Mouse (Mus musculus) MEL (cell line): Measurements from ENCODE around the gene Gm20388. TPM values are rescaled to one million over a fixed set of nuclear protein-coding genes. Genes with fewer than 3 reads are reported as not detected.

ENCODE experiments used
- DNase-seq: peaks from one replicate; pipeline ENCODE4 v3.0.0; 2011; ENCODE audit warnings: low read depth, low spot score
- H3K27ac ChIP-seq: 2 replicates; pipeline ENCODE4 v1.5.1; 2012; ENCODE audit warnings: low read depth, mild to moderate bottlenecking, control low read depth, low read length, moderate library complexity; ENCODE audit not compliant: control insufficient read depth
- H3K27me3 ChIP-seq, 2 experiments: fragments of 150-350 bp in 1 of 2; sonication (generic) in 1 of 2; 2 replicates each; pipeline ENCODE4 v1.6.1; 2012; ENCODE audit warnings: low read length in 2 of 2, mild to moderate bottlenecking in 2 of 2, improper control_type of control experiment in 1 of 2, moderate library complexity in 1 of 2; ENCODE audit not compliant: insufficient read depth in 2 of 2, control insufficient read depth in 1 of 2
- H3K36me3 ChIP-seq, 2 experiments: 2 replicates each; pipeline ENCODE4 v1.6.1; 2012 to 2014; ENCODE audit warnings: low read length in 2 of 2, improper control_type of control experiment in 1 of 2, inconsistent platforms in 1 of 2, mild to moderate bottlenecking in 1 of 2; ENCODE audit not compliant: insufficient read depth in 2 of 2, control insufficient read depth in 1 of 2
- H3K4me1 ChIP-seq, 2 experiments: fragments of 150-350 bp in 1 of 2; sonication (generic) in 1 of 2; 2 replicates each; pipeline ENCODE4 v1.6.1; 2012; ENCODE audit warnings: low read length in 2 of 2, improper control_type of control experiment in 1 of 2, mild to moderate bottlenecking in 1 of 2; ENCODE audit not compliant: insufficient read depth in 2 of 2, control insufficient read depth in 1 of 2
- H3K4me3 ChIP-seq, 2 experiments: fragments of 150-350 bp in 1 of 2; sonication (generic) in 1 of 2; 2 replicates each; pipeline ENCODE4 v1.5.1; 2012; ENCODE audit warnings: low read depth in 2 of 2, low read length in 2 of 2, mild to moderate bottlenecking in 2 of 2, moderate library complexity in 2 of 2, control low read depth in 1 of 2, improper control_type of control experiment in 1 of 2; ENCODE audit not compliant: control insufficient read depth in 1 of 2, insufficient read depth in 1 of 2
- H3K79me2 ChIP-seq: 2 replicates; pipeline ENCODE4 v1.6.1; 2012; ENCODE audit warnings: mild to moderate bottlenecking, low read length, moderate library complexity; ENCODE audit not compliant: control insufficient read depth, poor library complexity, insufficient read depth
- H3K9ac ChIP-seq: 2 replicates; pipeline ENCODE4 v1.6.1; 2012; ENCODE audit warnings: low read depth, mild to moderate bottlenecking, control low read depth, low read length, moderate library complexity; ENCODE audit not compliant: control insufficient read depth, poor library complexity, severe bottlenecking
- H3K9me3 ChIP-seq: fragments of 150-350 bp; sonication (generic); replicated peaks from 2 replicates; pipeline ENCODE4 v1.6.1; 2012; ENCODE audit warnings: mild to moderate bottlenecking, low read length, improper control_type of control experiment, moderate library complexity; ENCODE audit not compliant: insufficient read depth
- BHLHE40 ChIP-seq: IDR thresholded peaks from 2 replicates; pipeline ENCODE4 v1.6.1; 2012; ENCODE audit warnings: low read depth, mild to moderate bottlenecking, inconsistent platforms, low read length, improper control_type of control experiment, borderline replicate concordance
- CHD1 ChIP-seq: IDR thresholded peaks from 2 replicates; pipeline ENCODE4 v1.6.1; 2012; ENCODE audit warnings: low read depth, mild to moderate bottlenecking, inconsistent platforms, low read length, improper control_type of control experiment
- CTCF ChIP-seq, 3 experiments: IDR thresholded peaks in 2 of 3; conservative IDR thresholded peaks in 1 of 3; 2 replicates each; pipeline ENCODE4 v1.5.1; 2011 to 2012; ENCODE audit warnings: low read length in 3 of 3, low read depth in 2 of 3, mild to moderate bottlenecking in 2 of 3, improper control_type of control experiment in 1 of 3, inconsistent platforms in 1 of 3, mixed read lengths in 1 of 3, moderate library complexity in 1 of 3; ENCODE audit not compliant: control insufficient read depth in 1 of 3, insufficient read depth in 1 of 3, poor library complexity in 1 of 3, severe bottlenecking in 1 of 3
- GATA1 ChIP-seq: IDR thresholded peaks from 2 replicates; pipeline ENCODE4 v1.6.1; 2011; ENCODE audit warnings: low read depth, low read length, improper control_type of control experiment
- HCFC1 ChIP-seq: IDR thresholded peaks from 2 replicates; pipeline ENCODE4 v1.6.1; 2012; ENCODE audit warnings: low read depth, mild to moderate bottlenecking, inconsistent platforms, low read length, improper control_type of control experiment, moderate library complexity
- JUND ChIP-seq: IDR thresholded peaks from 2 replicates; pipeline ENCODE4 v1.6.1; 2011; ENCODE audit warnings: low read depth, mild to moderate bottlenecking, improper control_type of control experiment, low read length
- KAT2A ChIP-seq: conservative IDR thresholded peaks from 2 replicates; pipeline ENCODE4 v1.6.1; 2012; ENCODE audit warnings: low read depth, low read length, improper control_type of control experiment, inconsistent platforms
- MAFK ChIP-seq: IDR thresholded peaks from 2 replicates; pipeline ENCODE4 v1.6.1; 2011; ENCODE audit warnings: low read depth, mild to moderate bottlenecking, low read length, improper control_type of control experiment, borderline replicate concordance
- MAZ ChIP-seq: IDR thresholded peaks from 2 replicates; pipeline ENCODE4 v1.6.1; 2012; ENCODE audit warnings: low read depth, mild to moderate bottlenecking, inconsistent platforms, low read length, improper control_type of control experiment
- MEF2A ChIP-seq: IDR thresholded peaks from 2 replicates; pipeline ENCODE4 v1.6.1; 2014; ENCODE audit warnings: low read depth, mild to moderate bottlenecking, inconsistent platforms, low read length, improper control_type of control experiment; ENCODE audit not compliant: poor library complexity, insufficient replicate concordance, severe bottlenecking; ENCODE audit errors: extremely low read depth
- MXI1 ChIP-seq: IDR thresholded peaks from 2 replicates; pipeline ENCODE4 v1.6.1; 2011; ENCODE audit warnings: mild to moderate bottlenecking, low read depth, low read length, improper control_type of control experiment
- NRF1 ChIP-seq: IDR thresholded peaks from 2 replicates; pipeline ENCODE4 v1.6.1; 2014; ENCODE audit warnings: low read depth, mild to moderate bottlenecking, inconsistent platforms, low read length, improper control_type of control experiment, moderate library complexity; ENCODE audit not compliant: poor library complexity, insufficient read depth, severe bottlenecking
- POLR2AphosphoS2 ChIP-seq: IDR thresholded peaks from 2 replicates; pipeline ENCODE4 v1.6.1; 2011; ENCODE audit warnings: low read length, improper control_type of control experiment
- POLR2AphosphoS5 ChIP-seq: IDR thresholded peaks from 2 replicates; pipeline ENCODE4 v1.6.1; 2012; ENCODE audit warnings: low read depth, borderline replicate concordance, mild to moderate bottlenecking, inconsistent platforms, low read length, moderate library complexity, mixed read lengths
- RAD21 ChIP-seq: IDR thresholded peaks from 2 replicates; pipeline ENCODE4 v1.6.1; 2011; ENCODE audit warnings: mild to moderate bottlenecking, low read depth, low read length, improper control_type of control experiment
- RCOR1 ChIP-seq: IDR thresholded peaks from 2 replicates; pipeline ENCODE4 v1.6.1; 2012; ENCODE audit warnings: low read depth, mild to moderate bottlenecking, inconsistent platforms, low read length, improper control_type of control experiment
- SIN3A ChIP-seq: IDR thresholded peaks from 2 replicates; pipeline ENCODE4 v1.6.1; 2012; ENCODE audit warnings: low read length, improper control_type of control experiment, inconsistent platforms
- TBP ChIP-seq: IDR thresholded peaks from 2 replicates; pipeline ENCODE4 v1.8.0; 2011; ENCODE audit warnings: low read depth, low read length, improper control_type of control experiment
- USF1 ChIP-seq: IDR thresholded peaks from 2 replicates; pipeline ENCODE4 v1.6.1; 2014; ENCODE audit warnings: low read depth, mild to moderate bottlenecking, inconsistent platforms, low read length, improper control_type of control experiment, moderate library complexity
- polyA plus RNA-seq, 2 experiments: library from polyadenylated mRNA; stranded (reverse) in 1 of 2; unstranded in 1 of 2; fragments of >175 nt in 1 of 2; fragments of >200 nt in 1 of 2; gene quantifications; 2 replicates each; pipeline versions ENCODE4 v1.2.1 to v1.2.4; 2012; ENCODE audit warnings: low replicate concordance in 2 of 2, low read depth in 1 of 2; ENCODE audit not compliant: insufficient read length in 2 of 2, insufficient read depth in 1 of 2, missing spikeins in 1 of 2
- total RNA-seq: library from RNA; depleted of rRNA; stranded (reverse); fragments of 300-350 nt; gene quantifications from 2 replicates; pipeline ENCODE4 v1.2.3, GENCODE M21; 2012

Gm20388 gene
- total and polyA plus RNA-seq, 3 experiments: 11.1 to 17.8 TPM; not detected in 1

GRCm38 (mm10) chr8:120445249-120445648 lies 534.6 kb downstream of the Gm20388 start:
- H3K36me3 ChIP-seq: peaks cover 0 to 3% of the 10 kb centered on the region in 2 experiments; a peak in 2 of 4 replicates
- no peak overlapping the region for H3K9ac ChIP-seq
- H3K9me3 ChIP-seq: no peaks in the 10 kb centered on the region
- TF ChIP-seq JUND (no peak), MEF2A (no peak), USF1 (no peak)
- no peaks in the 10 kb centered on the region for H3K27me3 ChIP-seq
- peaks cover 0 to 11% of the 10 kb centered on the region in 2 experiments; a peak in 3 of 4 replicates for H3K4me1 ChIP-seq
- H3K4me3 ChIP-seq: no peak overlapping the region
- no peaks in the 10 kb centered on the region for H3K79me2 ChIP-seq
- H3K27ac ChIP-seq: no peak overlapping the region; the same call in 1 of the 2 replicates
- peak; percentile 77 for DNase-seq

- H3K36me3 ChIP-seq: peaks cover 0 to 3% of the 10 kb centered on the region in 2 experiments; a peak in 2 of 4 replicates
- peaks cover 0 to 11% of the 10 kb centered on the region in 2 experiments; a peak in 3 of 4 replicates for H3K4me1 ChIP-seq
- no peak for TF ChIP-seq MAZ
- no peak for TF ChIP-seq POLR2AphosphoS5
- no peak for TF ChIP-seq SIN3A
- no peak for TF ChIP-seq HCFC1
- no peak for TF ChIP-seq MAFK
- TF ChIP-seq CHD1: no peak
- no peak for TF ChIP-seq TBP
- TF ChIP-seq BHLHE40: no peak
- TF ChIP-seq KAT2A: no peak
- no peak for TF ChIP-seq GATA1
- TF ChIP-seq RAD21: no peak
- TF ChIP-seq RCOR1: no peak
- no peak for TF ChIP-seq POLR2AphosphoS2
- TF ChIP-seq CTCF (IDR thresholded peaks at IDR 0.05 in 2 of 3, conservative IDR thresholded peaks at IDR 0.05 in 1 of 3; ENCODE audit: control insufficient read depth in 1 of 3, insufficient read depth in 1 of 3, low read depth in 2 of 3, low read length in 3 of 3, poor library complexity in 1 of 3, severe bottlenecking in 1 of 3): no peak
- no peak for TF ChIP-seq NRF1
- no peak for TF ChIP-seq MXI1
These were observed 537.5 kb downstream of the Gm20388 start for GRCm38 (mm10) chr8:120448131-120448530.

More at GRCm38 (mm10) chr8:120448131-120448530, 537.5 kb downstream of the Gm20388 start:
- Histone ChIP-seq H3K27ac (no peak overlapping the region), H3K9me3 (no peaks in the 10 kb centered on the region), H3K4me3 (no peak overlapping the region), H3K27me3 (no peaks in the 10 kb centered on the region), H3K9ac (no peak overlapping the region), H3K79me2 (no peaks in the 10 kb centered on the region)
- DNase-seq: no peak
